ENCODE assay signal across 29 mouse cellular contexts in genomic region chr4:155008075-155008474, GRCm38 (mm10). TPM values are rescaled to one million over a fixed set of nuclear protein-coding genes. Genes with fewer than 3 reads are reported as not detected.
"Had no signal": no experiment of that assay in that cellular context is flagged by ENCODE, and none has a peak within 500 bp of the region (broad histone marks: within the 10 kb centered on the region; RNA-seq: fewer than 3 reads in every experiment).

No protein-coding gene starts in this region.

- H3K4me1 ChIP-seq: heart, embryonic 10.5 days; heart, embryonic 12.5 days; intestine, embryonic 15.5 days; liver, embryonic 13.5 days; liver, embryonic 15.5 days had no signal

- H3K4me3 ChIP-seq: gastrocnemius, adult 2 months; heart, embryonic 10.5 days; heart, embryonic 12.5 days; hindbrain, embryonic 10.5 days; hindbrain, embryonic 12.5 days; intestine, embryonic 15.5 days; layer of hippocampus, adult 2 months; left cerebral cortex, adult 2 months; limb, embryonic 10.5 days; limb, embryonic 12.5 days; liver, embryonic 13.5 days; liver, embryonic 15.5 days had no signal

- H3K27ac ChIP-seq: gastrocnemius, adult 2 months; heart, embryonic 10.5 days; hindbrain, embryonic 10.5 days; hindbrain, embryonic 12.5 days; hindbrain, embryonic 14.5 days; intestine, embryonic 15.5 days; kidney, postnatal 0 days; layer of hippocampus, adult 2 months; left cerebral cortex, adult 2 months; limb, embryonic 10.5 days; limb, embryonic 12.5 days; liver, embryonic 13.5 days; liver, embryonic 15.5 days had no signal

- H3K4me2 ChIP-seq: heart, embryonic 12.5 days; hindbrain, embryonic 12.5 days; hindbrain, embryonic 14.5 days; intestine, embryonic 15.5 days; limb, embryonic 12.5 days; liver, embryonic 11.5 days; liver, embryonic 13.5 days; liver, embryonic 15.5 days had no signal

- DNase-seq: gastrocnemius, adult 2 months; gastrocnemius, postnatal 10 days; gastrocnemius, postnatal 25 days; heart, adult 18-20 months; heart, postnatal 10 days; heart, postnatal 4 days; kidney, adult 18-20 months; kidney, adult 8-10 months; kidney, postnatal 14 days; kidney, postnatal 4 days; liver; liver, embryonic 13.5 days; liver, postnatal 0 days had no signal

- H3K36me3 ChIP-seq: heart, embryonic 10.5 days; heart, embryonic 12.5 days; hindbrain, embryonic 10.5 days; hindbrain, embryonic 12.5 days; intestine, embryonic 15.5 days; limb, embryonic 10.5 days; limb, embryonic 12.5 days; liver, embryonic 13.5 days; liver, embryonic 15.5 days had no signal

- ATAC-seq: hindbrain, embryonic 16.5 days; inflammation-experienced regulatory T-cells, adult 6 months; intestine, embryonic 15.5 days; intestine, postnatal 0 days; liver, postnatal 0 days had no signal

- H3K9me3 ChIP-seq: heart, embryonic 10.5 days; heart, embryonic 12.5 days; hindbrain, embryonic 10.5 days; hindbrain, embryonic 12.5 days; intestine, embryonic 15.5 days; limb, embryonic 10.5 days; limb, embryonic 12.5 days; liver, embryonic 13.5 days; liver, embryonic 15.5 days had no signal

- H3K27me3 ChIP-seq: intestine, embryonic 15.5 days; limb, embryonic 12.5 days had no signal

- H3K9ac ChIP-seq: heart, embryonic 12.5 days; hindbrain, embryonic 12.5 days; hindbrain, embryonic 14.5 days; intestine, embryonic 15.5 days; limb, embryonic 12.5 days; liver, embryonic 13.5 days; liver, embryonic 15.5 days; liver, postnatal 0 days had no signal

RNA-seq across cellular contexts. Expression of gene Plch2, which starts 48.5 kb away (rescaled TPM):
- polyA plus RNA-seq: inflammation-experienced regulatory T-cells, adult 6 months; liver, embryonic 15.5 days; liver, postnatal 0 days had no signal
